Mouse (Mus musculus) spleen, adult 2 months (tissue): ENCODE measurements at regions not wholly inside any gene's neighbourhood (a gene's known extent, or its start where the extent isn't known, plus 50 kb on each side); places are given as distances from the start of the nearest gene placed in this dataset.
"Not testable (repeated sequence)": the region's sequence is repeated elsewhere in the genome, so short reads cannot be mapped to it uniquely, and the experiment has no call there.

ENCODE experiments used
- CTCF ChIP-seq: fragments of 200-500 bp; IDR thresholded peaks from 2 replicates; pipeline ENCODE4 v1.5.1; 2011; ENCODE audit warnings: mild to moderate bottlenecking, inconsistent platforms; ENCODE audit not compliant: insufficient read depth, insufficient read length, insufficient replicate concordance; ENCODE audit errors: extremely low read depth
- POLR2A ChIP-seq: fragments of 200-500 bp; IDR thresholded peaks from 2 replicates; pipeline ENCODE4 v1.6.1; 2011; ENCODE audit warnings: low read depth, low read length, inconsistent platforms

DNA sequence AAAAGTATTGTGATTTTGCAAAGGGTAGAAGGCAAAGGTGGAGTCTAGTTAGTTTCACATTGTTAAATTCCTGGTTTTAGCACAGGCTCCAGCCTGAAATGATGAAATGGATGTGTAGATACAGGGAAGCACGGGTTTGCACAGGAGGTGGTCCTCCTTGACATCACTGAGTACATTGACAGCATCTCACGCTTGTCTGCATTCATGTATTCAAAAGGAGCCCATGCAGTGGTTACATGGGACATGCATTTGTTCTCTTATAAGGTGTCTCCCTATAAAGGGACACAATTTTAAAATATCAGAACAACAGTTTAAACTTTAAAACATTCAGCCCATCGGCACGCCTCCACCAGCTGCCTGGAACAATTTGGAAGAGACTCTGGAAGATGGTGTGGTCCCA is 322.4 kb upstream of the Igfbp7 start:
- not testable (repeated sequence) for TF ChIP-seq POLR2A, CTCF
